In genomic region chr2:172411091-172411490, GRCm38 (mm10) we compare ENCODE assay signal across 21 mouse cellular contexts. TPM values are rescaled to one million over a fixed set of nuclear protein-coding genes. Genes with fewer than 3 reads are reported as not detected.
DNase-seq lines count a peak whose midpoint lies in the region; ATAC-seq and TF ChIP-seq lines count a peak whose summit lies in the region.
"Had no signal": no experiment of that assay in that cellular context is flagged by ENCODE, and none has a peak within 500 bp of the region (broad histone marks: within the 10 kb centered on the region; RNA-seq: fewer than 3 reads in every experiment).

No protein-coding gene starts in this region.

- H3K4me2 ChIP-seq in lung, embryonic 14.5 days = no peak overlapping the region
- peak overlapping the region; percentile 31 for H3K4me2 ChIP-seq in myocyte (ENCODE audit: low read depth)
- H3K4me2 ChIP-seq: heart, embryonic 15.5 days; limb, embryonic 12.5 days; neural tube, embryonic 13.5 days; stomach, embryonic 15.5 days had no signal

- no peaks in the 10 kb centered on the region for H3K27me3 ChIP-seq in lung, embryonic 14.5 days (ENCODE audit: insufficient read depth, low read length)
- H3K27me3 ChIP-seq in myocyte (ENCODE audit: control insufficient read depth, insufficient read depth, insufficient read length) = no peaks in the 10 kb centered on the region
- H3K27me3 ChIP-seq: heart, embryonic 15.5 days; neural tube, embryonic 13.5 days; Patski; stomach, embryonic 15.5 days had no signal

- TF ChIP-seq POLR2A in myocyte (IDR thresholded peaks at IDR 0.05; ENCODE audit: insufficient read length, low read depth) = no peak

- no peak overlapping the region for H3K9ac ChIP-seq in lung, embryonic 14.5 days
- H3K9ac ChIP-seq: heart, embryonic 15.5 days; limb, embryonic 12.5 days; neural tube, embryonic 13.5 days; stomach, embryonic 15.5 days had no signal

- H3K27ac ChIP-seq in lung, embryonic 14.5 days (ENCODE audit: low read depth) = peak overlapping the region; percentile 83; the same call in 1 of the 2 replicates
- H3K27ac ChIP-seq: heart, embryonic 15.5 days; hindbrain, embryonic 10.5 days; limb, embryonic 12.5 days; neural tube, embryonic 13.5 days; stomach, embryonic 15.5 days had no signal

- no peak for TF ChIP-seq CTCF in lung, embryonic 14.5 days (IDR thresholded peaks at IDR 0.05; ENCODE audit: low read depth)

- DNase-seq in layer of hippocampus, adult 9-11 months = peak; percentile 19
- DNase-seq in layer of hippocampus, adult 9-10 months (ENCODE audit: low spot score) = no peak
- DNase-seq in right cerebral cortex, adult 2 months (ENCODE audit: low spot score in 2 of 2) = peak; percentile 19 to 34
- no peak for DNase-seq in right cerebral cortex, postnatal 10 days (ENCODE audit: low spot score in 2 of 2)
- peak; percentile 85 for DNase-seq in lung, embryonic 14.5 days
- no peak for DNase-seq in heart, adult 18-20 months
- DNase-seq: cerebellum, adult 11-12 months; kidney, adult 11 months had no signal

- no peak overlapping the region for H3ac ChIP-seq in myocyte (ENCODE audit: control insufficient read depth, insufficient read length)

- H3K79me2 ChIP-seq in myocyte (ENCODE audit: control insufficient read depth, insufficient read depth) = no peaks in the 10 kb centered on the region

- H3K36me3 ChIP-seq in lung, embryonic 14.5 days (ENCODE audit: insufficient read depth) = no peaks in the 10 kb centered on the region
- no peaks in the 10 kb centered on the region for H3K36me3 ChIP-seq in myocyte (ENCODE audit: control insufficient read depth, insufficient read depth)
- H3K36me3 ChIP-seq: heart, embryonic 15.5 days; hindbrain, embryonic 10.5 days; limb, embryonic 12.5 days; neural tube, embryonic 13.5 days; stomach, embryonic 15.5 days had no signal

- H3K4me3 ChIP-seq in lung, embryonic 14.5 days (ENCODE audit: low read depth, low read length) = no peak overlapping the region
- H3K4me3 ChIP-seq in myocyte = no peak overlapping the region
- H3K4me3 ChIP-seq: heart, embryonic 15.5 days; hindbrain, embryonic 10.5 days; limb, embryonic 12.5 days; neural tube, embryonic 13.5 days; stomach, embryonic 15.5 days had no signal

- WGBS in lung, embryonic 14.5 days = 39% methylated on average over 11 of the region's 11 CpGs

- no peaks in the 10 kb centered on the region for H3K9me3 ChIP-seq in lung, embryonic 14.5 days (ENCODE audit: low read depth, low read length)
- H3K9me3 ChIP-seq: heart, embryonic 15.5 days; hindbrain, embryonic 10.5 days; limb, embryonic 12.5 days; neural tube, embryonic 13.5 days; stomach, embryonic 15.5 days had no signal

- ATAC-seq in lung, embryonic 14.5 days (ENCODE audit: insufficient read depth) = peak; percentile 87
- no peak; the same call in 1 of the 2 replicates for ATAC-seq in frontal cortex, adult (ENCODE audit: low TSS enrichment)
- ATAC-seq: forebrain, embryonic 14.5 days; Patski had no signal

- peaks cover 21% of the 10 kb centered on the region for H3K4me1 ChIP-seq in lung, embryonic 14.5 days (ENCODE audit: insufficient read depth)

TF ChIP-seq in myocyte, 11 proteins besides CTCF, POLR2A, EP300 and RAD21:
- no peak for TF ChIP-seq USF1 (IDR thresholded peaks at IDR 0.05; ENCODE audit: low read depth)
- peak; percentile 47 for TF ChIP-seq TCF12 (IDR thresholded peaks at IDR 0.05; ENCODE audit: insufficient read depth, poor library complexity, severe bottlenecking)
- TF ChIP-seq MYOD1 (IDR thresholded peaks at IDR 0.05; ENCODE audit: control insufficient read depth in 1 of 3, insufficient read length in 2 of 3, low read depth in 2 of 3) = peak; percentile 13 to 92 (median 81)
- no peak for TF ChIP-seq POLR2AphosphoS2 (IDR thresholded peaks at IDR 0.05; ENCODE audit: insufficient read length, low read depth)
- no peak for TF ChIP-seq CEBPB (IDR thresholded peaks at IDR 0.05; ENCODE audit: insufficient read depth, poor library complexity, severe bottlenecking)
- TF ChIP-seq MAX (IDR thresholded peaks at IDR 0.05; ENCODE audit: low read depth) = no peak
- no peak for TF ChIP-seq REST (IDR thresholded peaks at IDR 0.05; ENCODE audit: insufficient read depth, insufficient read length)
- TF ChIP-seq MYOG (IDR thresholded peaks at IDR 0.05; ENCODE audit: control insufficient read depth in 1 of 3, insufficient read depth in 1 of 3, insufficient read length in 2 of 3, low read depth in 2 of 3) = peak; percentile 68 to 94 (median 82)
- TF ChIP-seq TCF3 (IDR thresholded peaks at IDR 0.05; ENCODE audit: insufficient read length, low read depth) = peak; percentile 68
- TF ChIP-seq SRF (IDR thresholded peaks at IDR 0.05; ENCODE audit: control insufficient read depth, insufficient read length, low read depth) = no peak
- TF ChIP-seq E2F4 (IDR thresholded peaks at IDR 0.05; ENCODE audit: insufficient read depth) = no peak

RNA-seq across cellular contexts. Expression of gene Cass4, which starts 17.5 kb away (rescaled TPM):
- polyA plus RNA-seq in lung, embryonic 14.5 days (2014; fragmentation: Nextera tagmentation; extraction: Ambion mirVana) = 2.6 and 2.7 TPM in 2 replicates
- polyA plus RNA-seq in myocyte (2012; fragmentation: generic; extraction: Trizol) = 0.24 TPM
- under 1 TPM; 0.27 to 0.28 TPM for total RNA-seq in heart, adult 18-20 months (2021)
- polyA plus RNA-seq: Patski had no signal

RNA-seq across cellular contexts. Expression of gene Rtf2, which starts 29.3 kb away (rescaled TPM):
- 69.7 and 73.6 TPM in 2 replicates for polyA plus RNA-seq in lung, embryonic 14.5 days (2014; fragmentation: Nextera tagmentation; extraction: Ambion mirVana)
- polyA plus RNA-seq in myocyte (2012; fragmentation: generic; extraction: Trizol) = 49.8 TPM
- 10 to 100 TPM; 30.6 to 32.7 TPM for total RNA-seq in heart, adult 18-20 months (2021)

RNA-seq across cellular contexts. Expression of gene Cstf1, which starts 40.6 kb away (rescaled TPM):
- polyA plus RNA-seq in lung, embryonic 14.5 days (2014; fragmentation: Nextera tagmentation; extraction: Ambion mirVana) = 50.2 and 53.9 TPM in 2 replicates
- polyA plus RNA-seq in myocyte (2012; fragmentation: generic; extraction: Trizol) = 28.3 TPM
- 10 to 100 TPM; 14.2 to 19.4 TPM for total RNA-seq in heart, adult 18-20 months (2021)

RNA-seq across cellular contexts. Expression of gene Aurka, which starts 40.8 kb away (rescaled TPM):
- polyA plus RNA-seq in lung, embryonic 14.5 days (2014; fragmentation: Nextera tagmentation; extraction: Ambion mirVana) = 161 and 165 TPM in 2 replicates
- 46.9 TPM for polyA plus RNA-seq in myocyte (2012; fragmentation: generic; extraction: Trizol)
- under 1 TPM; 0.55 to 0.93 TPM for total RNA-seq in heart, adult 18-20 months (2021)

RNA-seq across cellular contexts. Expression of gene Gcnt7, which starts 47.3 kb away (rescaled TPM):
- polyA plus RNA-seq in lung, embryonic 14.5 days (2014; fragmentation: Nextera tagmentation; extraction: Ambion mirVana) = 1.2 and 1.5 TPM in 2 replicates
- polyA plus RNA-seq in myocyte (2012; fragmentation: generic; extraction: Trizol) = 0.17 TPM
- not detected for total RNA-seq in heart, adult 18-20 months (2021)
- total RNA-seq: granulocyte monocyte progenitor cell, adult 5-6 weeks; megakaryocyte progenitor cell, adult 5-6 weeks had no signal
- polyA plus RNA-seq: brain, embryonic 14.5 days; large intestine, adult 2 months had no signal

Comparison
In these comparisons a context has a peak if more than half of its experiments do, and no peak if none do; other contexts are left out.
1. DNase-seq: peak in layer of hippocampus, adult 9-11 months (single experiment), right cerebral cortex, adult 2 months (2 of 2) and lung, embryonic 14.5 days (single experiment); none in layer of hippocampus, adult 9-10 months (single experiment), right cerebral cortex, postnatal 10 days (0 of 2) and heart, adult 18-20 months (0 of 2).